Mouse (Mus musculus): ENCODE data around the gene Spdye4c. TPM values are rescaled to one million over a fixed set of nuclear protein-coding genes. Genes with fewer than 3 reads are reported as not detected.
A peak's percentile ranks its signal among the peaks of the same experiment; 100 is the strongest.

The Spdye4c gene
- not detected in 2 replicates for polyA plus RNA-seq (2015; fragmentation: Nextera tagmentation; extraction: Ambion mirVana)

DNA sequence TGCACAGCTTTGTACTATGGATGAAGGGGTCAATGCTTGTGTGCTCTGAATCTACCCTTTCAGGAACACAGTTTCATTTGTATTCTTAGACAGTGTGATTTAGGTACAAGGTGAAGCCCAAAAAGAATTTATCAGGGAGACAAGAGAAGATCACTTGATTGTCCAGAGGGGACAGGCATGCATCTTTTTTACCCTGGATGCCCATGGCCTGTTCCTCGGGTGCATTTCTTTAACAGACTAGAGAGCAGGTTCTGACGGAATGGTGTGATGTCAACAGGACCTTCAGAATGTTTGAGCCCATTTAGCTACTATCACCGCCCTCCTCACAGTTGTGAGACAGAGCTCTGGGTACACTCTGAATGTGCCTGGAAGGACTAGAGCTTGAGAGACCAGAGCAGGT is at the start of gene Spdye4c:
Gene Spdye4c, plus strand, starts transcription at position 301 of the 400 bp plus-strand sequence.
- Histone ChIP-seq H3K4me3 (ENCODE audit: low read length) (no peak within 1 kb of the TSS), H3K4me1 (replicated peaks; ENCODE audit: control insufficient read depth, insufficient read depth, low read length) (no peaks in the 10 kb centered on the region), H3K4me2 (ENCODE audit: low read depth, low read length) (no peak within 1 kb of the TSS), H3K9ac (ENCODE audit: low read length) (no peak within 1 kb of the TSS), H3K9me3 (ENCODE audit: control insufficient read depth, low read length) (no peaks in the 10 kb centered on the region), H3K27me3 (ENCODE audit: control insufficient read depth, insufficient read depth, low read depth, low read length) (no peaks in the 10 kb centered on the region), H3K36me3 (ENCODE audit: control insufficient read depth, insufficient read depth, low read length) (no peaks in the 10 kb centered on the region), H3K27ac (ENCODE audit: low read length) (no peak within 1 kb of the TSS)
- ATAC-seq (ENCODE audit: low read depth) = no peak
- 91% methylated on average over 3 of the region's 3 CpGs for WGBS

DNA sequence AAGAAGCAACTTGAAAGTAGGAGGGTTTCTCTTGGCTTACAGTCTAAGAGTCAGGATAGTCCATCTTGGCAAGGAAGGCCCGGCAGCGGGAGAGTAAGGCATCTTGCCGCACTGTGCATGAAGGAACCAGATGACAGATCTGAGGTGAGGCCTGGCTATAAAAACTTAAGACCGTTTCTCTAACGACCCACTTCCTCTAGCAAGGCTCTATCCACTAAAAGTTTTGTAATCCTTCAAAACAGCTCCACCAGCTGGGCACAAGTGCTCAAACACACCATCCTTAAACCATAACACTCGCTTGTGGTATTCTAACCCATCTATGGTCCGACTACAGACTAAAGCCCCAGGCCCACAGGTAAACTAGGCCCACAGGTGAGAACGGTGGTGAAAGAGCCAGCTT is 47.5 kb upstream of the Spdye4c start:
- no peaks in the 10 kb centered on the region for H3K36me3 ChIP-seq (ENCODE audit: control insufficient read depth, insufficient read depth, low read length)
- no peak overlapping the region for H3K27ac ChIP-seq (ENCODE audit: low read length)
- no peaks in the 10 kb centered on the region for H3K27me3 ChIP-seq (ENCODE audit: control insufficient read depth, insufficient read depth, low read depth, low read length)
- H3K9me3 ChIP-seq (ENCODE audit: control insufficient read depth, low read length) = no peaks in the 10 kb centered on the region
- H3K9ac ChIP-seq (ENCODE audit: low read length) = no peak overlapping the region
- H3K4me2 ChIP-seq (ENCODE audit: low read depth, low read length) = no peak overlapping the region
- no peak for ATAC-seq (ENCODE audit: low read depth)
- no peak overlapping the region for H3K4me3 ChIP-seq (ENCODE audit: low read length)
- H3K4me1 ChIP-seq (replicated peaks; ENCODE audit: control insufficient read depth, insufficient read depth, low read length) = peaks cover 18% of the 10 kb centered on the region
- WGBS = 72% methylated on average over 8 of the region's 8 CpGs

DNA sequence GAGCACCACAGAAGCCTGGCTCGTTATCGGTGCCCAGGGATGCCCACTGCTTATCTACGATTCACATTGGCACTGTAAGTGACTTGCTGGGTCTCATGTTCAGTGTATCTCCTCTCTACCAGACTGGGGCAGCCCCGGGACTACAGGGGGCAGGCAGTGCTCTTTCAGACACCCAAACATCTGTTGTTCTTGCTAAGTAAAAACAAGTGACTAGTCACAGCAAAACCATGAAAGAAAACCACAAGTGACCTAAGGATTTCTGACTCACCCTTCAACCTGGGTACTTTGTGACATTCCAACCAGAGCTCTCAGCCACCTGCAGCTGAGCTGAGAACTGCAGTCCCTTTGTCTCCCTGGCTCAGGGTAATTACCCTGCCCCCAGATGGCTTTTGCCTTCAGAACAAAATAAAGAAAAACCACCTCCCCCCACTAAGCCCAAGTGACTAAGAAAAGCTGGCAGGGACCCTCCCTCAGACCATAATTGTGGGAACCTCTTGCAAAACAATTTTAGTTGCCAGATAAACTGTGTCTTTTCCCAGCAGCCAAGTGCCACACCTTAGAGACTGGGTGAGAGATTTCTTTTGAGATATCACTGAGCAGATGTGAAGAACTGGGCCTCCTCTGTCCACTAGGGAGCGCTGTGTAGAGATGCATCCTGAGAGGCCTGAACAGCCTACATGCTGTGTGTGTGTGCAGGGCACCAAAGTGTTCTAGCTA is 46.4 kb upstream of the Spdye4c start:
- 42% methylated on average over 5 of the region's 5 CpGs for WGBS
- H3K4me2 ChIP-seq (ENCODE audit: low read depth, low read length) = no peak overlapping the region
- no peaks in the 10 kb centered on the region for H3K9me3 ChIP-seq (ENCODE audit: control insufficient read depth, low read length)
- no peaks in the 10 kb centered on the region for H3K36me3 ChIP-seq (ENCODE audit: control insufficient read depth, insufficient read depth, low read length)
- peaks cover 21% of the 10 kb centered on the region for H3K4me1 ChIP-seq (replicated peaks; ENCODE audit: control insufficient read depth, insufficient read depth, low read length)
- ATAC-seq (ENCODE audit: low read depth) = peak; percentile 62
- peak overlapping the region; percentile 56 for H3K27ac ChIP-seq (ENCODE audit: low read length)
- H3K27me3 ChIP-seq (ENCODE audit: control insufficient read depth, insufficient read depth, low read depth, low read length) = no peaks in the 10 kb centered on the region
- no peak overlapping the region for H3K9ac ChIP-seq (ENCODE audit: low read length)
- H3K4me3 ChIP-seq (ENCODE audit: low read length) = no peak overlapping the region

DNA sequence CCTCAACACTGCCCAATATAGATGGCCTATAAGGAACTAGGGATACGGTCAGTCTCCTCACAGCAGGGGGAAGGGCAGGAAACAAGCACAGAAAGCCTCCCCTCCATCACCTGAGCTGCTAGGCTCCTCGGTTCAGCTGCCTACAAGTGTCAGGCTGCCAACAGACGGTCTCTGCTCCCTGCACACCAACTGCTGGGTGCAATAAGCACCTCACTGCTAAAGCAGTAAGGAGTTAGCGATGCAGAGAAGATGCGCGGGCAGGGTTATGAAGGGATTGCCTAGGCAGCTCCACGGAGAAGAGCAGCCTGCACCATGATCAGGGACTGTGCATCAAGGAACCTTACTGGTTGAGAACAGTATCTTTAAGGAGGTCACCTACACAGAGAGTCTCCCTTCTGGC is 45.6 kb upstream of the Spdye4c start:
- no peaks in the 10 kb centered on the region for H3K9me3 ChIP-seq (ENCODE audit: control insufficient read depth, low read length)
- H3K9ac ChIP-seq (ENCODE audit: low read length) = no peak overlapping the region
- H3K27ac ChIP-seq (ENCODE audit: low read length) = no peak overlapping the region
- H3K4me1 ChIP-seq (replicated peaks; ENCODE audit: control insufficient read depth, insufficient read depth, low read length) = peaks cover 26% of the 10 kb centered on the region
- no peak overlapping the region for H3K4me3 ChIP-seq (ENCODE audit: low read length)
- H3K4me2 ChIP-seq (ENCODE audit: low read depth, low read length) = no peak overlapping the region
- no peaks in the 10 kb centered on the region for H3K36me3 ChIP-seq (ENCODE audit: control insufficient read depth, insufficient read depth, low read length)
- 81% methylated on average over 7 of the region's 7 CpGs for WGBS
- no peak for ATAC-seq (ENCODE audit: low read depth)
- H3K27me3 ChIP-seq (ENCODE audit: control insufficient read depth, insufficient read depth, low read depth, low read length) = no peaks in the 10 kb centered on the region

DNA sequence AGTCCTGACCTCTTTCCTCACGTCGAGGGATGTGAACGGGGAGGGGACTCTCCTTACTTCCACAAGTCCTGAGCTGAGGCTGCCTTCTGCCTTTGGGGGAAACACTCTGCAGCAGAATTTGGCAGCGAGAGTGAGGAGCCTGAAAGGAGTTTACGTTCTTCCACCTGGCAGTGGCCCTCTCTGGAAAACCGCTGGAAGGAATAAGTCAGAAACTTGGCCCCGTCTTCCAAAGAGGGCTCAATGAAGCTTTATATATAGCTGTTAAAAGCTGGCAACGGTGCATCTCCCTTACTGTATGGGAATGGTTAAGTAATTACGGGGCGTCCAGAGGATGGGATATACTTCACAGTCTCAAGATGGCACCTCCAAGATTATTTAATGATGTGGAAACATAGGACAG is 43.9 kb upstream of the Spdye4c start:
- ATAC-seq (ENCODE audit: low read depth) = no peak
- Histone ChIP-seq H3K9ac (ENCODE audit: low read length) (no peak overlapping the region), H3K9me3 (ENCODE audit: control insufficient read depth, low read length) (no peaks in the 10 kb centered on the region), H3K36me3 (ENCODE audit: control insufficient read depth, insufficient read depth, low read length) (no peaks in the 10 kb centered on the region), H3K27ac (ENCODE audit: low read length) (0 out of 2 replicates have a peak overlapping the region, but pooled peaks have one; percentile 13), H3K27me3 (ENCODE audit: control insufficient read depth, insufficient read depth, low read depth, low read length) (no peaks in the 10 kb centered on the region), H3K4me1 (replicated peaks; ENCODE audit: control insufficient read depth, insufficient read depth, low read length) (peaks cover 26% of the 10 kb centered on the region), H3K4me2 (ENCODE audit: low read depth, low read length) (no peak overlapping the region), H3K4me3 (ENCODE audit: low read length) (no peak overlapping the region)
- 59% methylated on average over 10 of the region's 10 CpGs for WGBS

DNA sequence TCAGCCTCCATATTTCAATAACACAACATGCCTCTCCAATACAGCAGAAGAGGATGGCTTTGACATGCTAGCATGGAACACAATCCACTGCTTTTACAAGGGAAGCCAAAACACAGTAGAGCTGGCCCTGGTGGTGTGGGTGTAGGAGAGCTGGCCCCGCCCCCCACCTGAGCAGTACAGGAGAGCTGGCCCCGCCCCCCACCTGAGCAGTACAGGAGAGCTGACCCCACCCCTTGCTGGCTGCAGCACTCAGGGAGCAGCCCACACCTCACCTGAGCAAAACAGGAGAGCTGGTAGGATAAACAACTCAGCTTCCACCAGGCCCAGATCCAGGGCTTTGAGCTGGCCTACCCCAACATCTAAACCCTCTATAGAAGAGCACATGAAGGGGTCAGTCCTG is 42.7 kb upstream of the Spdye4c start:
- 39% methylated on average over 2 of the region's 2 CpGs for WGBS
- ATAC-seq (ENCODE audit: low read depth) = peak; percentile 53; the same call in 1 of the 2 replicates
- no peak overlapping the region for H3K27ac ChIP-seq (ENCODE audit: low read length)
- H3K4me2 ChIP-seq (ENCODE audit: low read depth, low read length) = no peak overlapping the region
- no peaks in the 10 kb centered on the region for H3K27me3 ChIP-seq (ENCODE audit: control insufficient read depth, insufficient read depth, low read depth, low read length)
- H3K9me3 ChIP-seq (ENCODE audit: control insufficient read depth, low read length) = no peaks in the 10 kb centered on the region
- H3K36me3 ChIP-seq (ENCODE audit: control insufficient read depth, insufficient read depth, low read length) = no peaks in the 10 kb centered on the region
- no peak overlapping the region for H3K9ac ChIP-seq (ENCODE audit: low read length)
- H3K4me3 ChIP-seq (ENCODE audit: low read length) = no peak overlapping the region
- peaks cover 36% of the 10 kb centered on the region for H3K4me1 ChIP-seq (replicated peaks; ENCODE audit: control insufficient read depth, insufficient read depth, low read length)

DNA sequence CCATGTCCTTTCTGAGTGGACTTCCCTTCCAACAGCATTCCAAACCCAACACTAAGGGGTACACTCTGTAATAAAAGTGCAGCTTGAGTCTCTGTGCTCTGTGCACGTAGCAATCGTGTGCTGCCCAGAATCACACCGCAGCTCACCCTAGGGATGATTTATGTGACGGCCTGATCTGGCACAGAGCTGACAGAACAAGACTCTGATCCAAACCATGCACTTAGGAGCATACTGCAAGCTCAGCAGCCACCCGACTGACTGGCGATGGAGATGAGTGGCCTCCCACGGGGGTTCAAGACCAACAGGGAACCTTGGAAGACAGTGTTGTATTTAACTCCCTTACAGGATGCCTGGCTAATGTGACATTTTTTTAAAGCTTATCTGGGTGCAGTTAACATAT is 41.4 kb upstream of the Spdye4c start:
- peak overlapping the region; percentile 1; the same call in 1 of the 2 replicates for H3K27ac ChIP-seq (ENCODE audit: low read length)
- no peak overlapping the region; the same call in 1 of the 2 replicates for H3K4me2 ChIP-seq (ENCODE audit: low read depth, low read length)
- H3K9me3 ChIP-seq (ENCODE audit: control insufficient read depth, low read length) = no peaks in the 10 kb centered on the region
- no peak overlapping the region for H3K9ac ChIP-seq (ENCODE audit: low read length)
- peaks cover 30% of the 10 kb centered on the region for H3K4me1 ChIP-seq (replicated peaks; ENCODE audit: control insufficient read depth, insufficient read depth, low read length)
- no peaks in the 10 kb centered on the region for H3K27me3 ChIP-seq (ENCODE audit: control insufficient read depth, insufficient read depth, low read depth, low read length)
- WGBS = 9% methylated on average over 7 of the region's 7 CpGs
- H3K4me3 ChIP-seq (ENCODE audit: low read length) = no peak overlapping the region
- no peaks in the 10 kb centered on the region for H3K36me3 ChIP-seq (ENCODE audit: control insufficient read depth, insufficient read depth, low read length)
- peak; percentile 82 for ATAC-seq (ENCODE audit: low read depth)

DNA sequence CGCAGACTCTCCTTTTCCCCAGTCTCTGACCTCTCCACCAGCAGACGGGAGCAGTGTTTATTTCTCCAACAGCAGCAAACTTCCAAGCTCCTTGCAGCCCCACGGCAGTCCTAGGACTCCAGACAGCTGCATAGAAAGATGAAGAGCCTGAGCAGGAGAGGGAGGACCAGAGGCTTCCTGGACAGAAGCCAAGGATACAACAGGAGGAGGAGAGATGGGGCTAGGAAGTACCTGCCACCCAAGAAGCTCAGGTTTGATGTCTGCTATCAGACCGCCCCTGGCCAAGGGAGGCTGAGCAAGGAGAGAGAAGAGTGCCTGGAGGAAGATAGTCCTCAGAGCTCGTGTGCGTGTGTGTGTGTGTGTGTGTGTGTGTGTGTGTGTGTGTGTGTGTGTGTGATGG is 41.0 kb upstream of the Spdye4c start:
- H3K9ac ChIP-seq (ENCODE audit: low read length) = no peak overlapping the region
- ATAC-seq (ENCODE audit: low read depth) = peak; percentile 59
- 21% methylated on average over 6 of the region's 6 CpGs for WGBS
- no peak overlapping the region for H3K4me3 ChIP-seq (ENCODE audit: low read length)
- peak overlapping the region; percentile 1; the same call in 1 of the 2 replicates for H3K27ac ChIP-seq (ENCODE audit: low read length)
- H3K36me3 ChIP-seq (ENCODE audit: control insufficient read depth, insufficient read depth, low read length) = no peaks in the 10 kb centered on the region
- no peak overlapping the region for H3K4me2 ChIP-seq (ENCODE audit: low read depth, low read length)
- no peaks in the 10 kb centered on the region for H3K27me3 ChIP-seq (ENCODE audit: control insufficient read depth, insufficient read depth, low read depth, low read length)
- H3K9me3 ChIP-seq (ENCODE audit: control insufficient read depth, low read length) = no peaks in the 10 kb centered on the region
- H3K4me1 ChIP-seq (replicated peaks; ENCODE audit: control insufficient read depth, insufficient read depth, low read length) = peaks cover 26% of the 10 kb centered on the region

DNA sequence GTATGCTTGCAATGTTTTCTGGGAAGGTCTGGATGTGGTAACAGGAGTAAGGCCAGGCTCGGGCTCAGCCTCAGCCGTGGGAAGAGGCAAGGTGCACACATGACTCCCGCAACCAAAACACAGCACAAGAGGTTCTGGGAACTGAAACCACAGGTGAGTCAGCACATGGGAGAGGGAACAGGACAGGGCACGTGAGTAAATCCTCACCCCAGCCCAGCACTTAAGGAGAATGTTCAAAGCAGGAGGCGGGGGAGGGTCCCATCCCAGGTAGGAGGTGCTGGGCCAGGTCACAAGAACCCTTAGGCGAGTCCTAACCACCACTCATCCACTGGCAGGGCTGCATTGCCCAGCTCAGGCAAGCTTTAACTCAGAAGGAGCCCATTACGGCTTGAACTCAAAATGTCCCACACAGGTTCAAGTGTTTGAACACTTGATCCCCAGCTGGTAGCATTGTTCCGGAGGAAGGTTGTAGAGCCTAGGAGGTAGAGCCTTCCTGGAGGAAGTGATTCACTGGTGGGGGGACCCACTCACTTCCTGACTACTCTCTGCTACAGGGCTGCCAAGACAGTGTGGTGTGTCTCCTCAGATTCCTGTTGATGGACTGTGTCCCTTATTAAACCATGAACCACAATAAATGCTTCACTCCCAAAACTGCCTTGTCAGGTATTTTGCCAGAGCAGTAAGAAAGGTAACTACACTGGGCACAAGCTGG is 38.8 kb upstream of the Spdye4c start:
- Histone ChIP-seq H3K9me3 (ENCODE audit: control insufficient read depth, low read length) (no peaks in the 10 kb centered on the region), H3K27me3 (ENCODE audit: control insufficient read depth, insufficient read depth, low read depth, low read length) (no peaks in the 10 kb centered on the region), H3K27ac (ENCODE audit: low read length) (peak overlapping the region; percentile 12), H3K4me2 (ENCODE audit: low read depth, low read length) (no peak overlapping the region), H3K4me1 (replicated peaks; ENCODE audit: control insufficient read depth, insufficient read depth, low read length) (peaks cover 22% of the 10 kb centered on the region), H3K36me3 (ENCODE audit: control insufficient read depth, insufficient read depth, low read length) (no peaks in the 10 kb centered on the region), H3K9ac (ENCODE audit: low read length) (no peak overlapping the region), H3K4me3 (ENCODE audit: low read length) (no peak overlapping the region)
- WGBS = 60% methylated on average over 8 of the region's 8 CpGs
- ATAC-seq (ENCODE audit: low read depth) = peak; percentile 64
